Mouse (Mus musculus): ENCODE measurements around the gene Gpr107. TPM values are rescaled to one million over a fixed set of nuclear protein-coding genes. Genes with fewer than 3 reads are reported as not detected.
A peak's percentile ranks its signal among the peaks of the same experiment; 100 is the strongest.

Gene Gpr107
- polyA plus RNA-seq, 1 experiment from 2014 or later = 23.6 TPM

GRCm38 (mm10) chr2:31118639-31119380 is 33.3 kb upstream of the Gpr107 start:
- Histone ChIP-seq H3K9me3 (ENCODE audit: low read depth, low read length) (no peaks in the 10 kb centered on the region; the same call in 1 of the 2 replicates), H3K27ac (ENCODE audit: low read depth) (no peak overlapping the region), H3K27me3 (ENCODE audit: insufficient read depth, low read length) (no peaks in the 10 kb centered on the region), H3K9ac (no peak overlapping the region), H3K4me1 (ENCODE audit: insufficient read depth) (peaks cover 7% of the 10 kb centered on the region), H3K4me3 (ENCODE audit: low read depth, low read length) (no peak overlapping the region), H3K36me3 (ENCODE audit: insufficient read depth) (no peaks in the 10 kb centered on the region), H3K4me2 (no peak overlapping the region)
- DNase-seq = no peak
- WGBS = 87% methylated on average over 10 of the region's 10 CpGs
- ATAC-seq (ENCODE audit: insufficient read depth) = no peak
- TF ChIP-seq CTCF (IDR thresholded peaks at IDR 0.05; ENCODE audit: low read depth) = no peak

- 69% methylated on average over 13 of the region's 13 CpGs for WGBS
- no peak overlapping the region for H3K4me3 ChIP-seq (ENCODE audit: low read depth, low read length)
- H3K27ac ChIP-seq (ENCODE audit: low read depth) = no peak overlapping the region
- no peaks in the 10 kb centered on the region for H3K36me3 ChIP-seq (ENCODE audit: insufficient read depth)
- no peaks in the 10 kb centered on the region for H3K9me3 ChIP-seq (ENCODE audit: low read depth, low read length)
- no peak overlapping the region for H3K9ac ChIP-seq
- TF ChIP-seq CTCF (IDR thresholded peaks at IDR 0.05; ENCODE audit: low read depth) = no peak
- peaks cover 11% of the 10 kb centered on the region for H3K4me1 ChIP-seq (ENCODE audit: insufficient read depth)
- H3K27me3 ChIP-seq (ENCODE audit: insufficient read depth, low read length) = no peaks in the 10 kb centered on the region
- no peak for DNase-seq
- no peak for ATAC-seq (ENCODE audit: insufficient read depth)
- H3K4me2 ChIP-seq = no peak overlapping the region
These were observed 32.3 kb upstream of the Gpr107 start for GRCm38 (mm10) chr2:31119795-31120194.

- 75% methylated on average over 7 of the region's 7 CpGs for WGBS
- H3K4me2 ChIP-seq = no peak overlapping the region
- TF ChIP-seq CTCF (IDR thresholded peaks at IDR 0.05; ENCODE audit: low read depth) = no peak
These were observed 30.9 kb upstream of the Gpr107 start for GRCm38 (mm10) chr2:31121131-31121693.

GRCm38 (mm10) chr2:31122806-31123205 is 29.3 kb upstream of the Gpr107 start:
- 80% methylated on average over 5 of the region's 5 CpGs for whole genome bisulfite sequencing
- TF ChIP-seq CTCF (IDR thresholded peaks at IDR 0.05; ENCODE audit: low read depth) = no peak
- Histone ChIP-seq H3K36me3 (ENCODE audit: insufficient read depth) (no peaks in the 10 kb centered on the region), H3K4me1 (ENCODE audit: insufficient read depth) (peaks cover 12% of the 10 kb centered on the region), H3K9me3 (ENCODE audit: low read depth, low read length) (no peaks in the 10 kb centered on the region), H3K4me2 (no peak overlapping the region), H3K27me3 (ENCODE audit: insufficient read depth, low read length) (no peaks in the 10 kb centered on the region), H3K9ac (no peak overlapping the region), H3K4me3 (ENCODE audit: low read depth, low read length) (no peak overlapping the region), H3K27ac (ENCODE audit: low read depth) (no peak overlapping the region)
- no peak for DNase-seq
- ATAC-seq (ENCODE audit: insufficient read depth) = no peak

More at GRCm38 (mm10) chr2:31121131-31121693, 30.9 kb upstream of the Gpr107 start:
- Histone ChIP-seq H3K4me1 (ENCODE audit: insufficient read depth) (peaks cover 7% of the 10 kb centered on the region), H3K9me3 (ENCODE audit: low read depth, low read length) (no peaks in the 10 kb centered on the region), H3K9ac (no peak overlapping the region), H3K27ac (ENCODE audit: low read depth) (no peak overlapping the region), H3K36me3 (ENCODE audit: insufficient read depth) (no peaks in the 10 kb centered on the region), H3K27me3 (ENCODE audit: insufficient read depth, low read length) (no peaks in the 10 kb centered on the region), H3K4me3 (ENCODE audit: low read depth, low read length) (no peak overlapping the region)
- DNase-seq (no peak), ATAC-seq (ENCODE audit: insufficient read depth) (no peak)

GRCm38 (mm10) chr2:31123493-31123892 is 28.6 kb upstream of the Gpr107 start:
- no peak overlapping the region for H3K9ac ChIP-seq
- peaks cover 12% of the 10 kb centered on the region for H3K4me1 ChIP-seq (ENCODE audit: insufficient read depth)
- ATAC-seq (ENCODE audit: insufficient read depth) (no peak), DNase-seq (no peak)
- TF ChIP-seq CTCF (IDR thresholded peaks at IDR 0.05; ENCODE audit: low read depth) = no peak
- no peak overlapping the region for H3K4me3 ChIP-seq (ENCODE audit: low read depth, low read length)
- H3K9me3 ChIP-seq (ENCODE audit: low read depth, low read length) = no peaks in the 10 kb centered on the region
- H3K27ac ChIP-seq (ENCODE audit: low read depth) = no peak overlapping the region
- WGBS = 87% methylated on average over 5 of the region's 5 CpGs
- no peaks in the 10 kb centered on the region for H3K27me3 ChIP-seq (ENCODE audit: insufficient read depth, low read length)
- no peak overlapping the region for H3K4me2 ChIP-seq
- no peaks in the 10 kb centered on the region for H3K36me3 ChIP-seq (ENCODE audit: insufficient read depth)

- peak; percentile 45 for ATAC-seq (ENCODE audit: insufficient read depth)
- Histone ChIP-seq H3K4me2 (no peak overlapping the region), H3K4me1 (ENCODE audit: insufficient read depth) (peaks cover 12% of the 10 kb centered on the region), H3K9ac (no peak overlapping the region), H3K4me3 (ENCODE audit: low read depth, low read length) (no peak overlapping the region), H3K27me3 (ENCODE audit: insufficient read depth, low read length) (no peaks in the 10 kb centered on the region), H3K9me3 (ENCODE audit: low read depth, low read length) (no peaks in the 10 kb centered on the region), H3K36me3 (ENCODE audit: insufficient read depth) (no peaks in the 10 kb centered on the region), H3K27ac (ENCODE audit: low read depth) (peak overlapping the region; percentile 66)
- 36% methylated on average over 2 of the region's 2 CpGs for WGBS
- DNase-seq = peak; percentile 67
- no peak for TF ChIP-seq CTCF (IDR thresholded peaks at IDR 0.05; ENCODE audit: low read depth)
These were observed 27.4 kb upstream of the Gpr107 start for GRCm38 (mm10) chr2:31124694-31125093.

GRCm38 (mm10) chr2:31125156-31125555 is 27.0 kb upstream of the Gpr107 start:
- no peak overlapping the region for H3K4me3 ChIP-seq (ENCODE audit: low read depth, low read length)
- no peaks in the 10 kb centered on the region for H3K36me3 ChIP-seq (ENCODE audit: insufficient read depth)
- no peak for DNase-seq
- H3K27ac ChIP-seq (ENCODE audit: low read depth) = peak overlapping the region; percentile 19; the same call in 1 of the 2 replicates
- no peak for ATAC-seq (ENCODE audit: insufficient read depth)
- no peak overlapping the region for H3K4me2 ChIP-seq
- H3K9me3 ChIP-seq (ENCODE audit: low read depth, low read length) = no peaks in the 10 kb centered on the region
- WGBS = 58% methylated on average over 7 of the region's 7 CpGs
- TF ChIP-seq CTCF (IDR thresholded peaks at IDR 0.05; ENCODE audit: low read depth) = no peak
- no peak overlapping the region for H3K9ac ChIP-seq
- H3K4me1 ChIP-seq (ENCODE audit: insufficient read depth) = peaks cover 12% of the 10 kb centered on the region
- H3K27me3 ChIP-seq (ENCODE audit: insufficient read depth, low read length) = no peaks in the 10 kb centered on the region
